Mouse (Mus musculus) embryonic facial prominence, embryonic 11.5 days (tissue): Measurements from ENCODE around the gene Dynlt1f. TPM values are rescaled to one million over a fixed set of nuclear protein-coding genes. Genes with fewer than 3 reads are reported as not detected.
"Not testable (repeated sequence)": the region's sequence is repeated elsewhere in the genome, so short reads cannot be mapped to it uniquely, and the experiment has no call there.

ENCODE experiments used
- ATAC-seq: fragments of 200-750 bp; cut with Nextera tagmentation; replicated peaks from 2 replicates; pipeline ENCODE4 v1.8.0; 2017; ENCODE audit warnings: low read depth; ENCODE audit not compliant: insufficient number of reproducible peaks, low FRiP score, low TSS enrichment
- DNase-seq: peaks from one replicate; pipeline ENCODE4 v3.0.0-alpha.2; 2015; ENCODE audit warnings: low spot score
- H3K27ac ChIP-seq: fragments of 300-500 bp; sonication (generic); replicated peaks from 2 replicates; pipeline ENCODE4 v1.5.1; 2014; ENCODE audit warnings: mild to moderate bottlenecking, low read depth, low read length, control low read depth
- H3K27me3 ChIP-seq: fragments of 300-500 bp; sonication (generic); 2 replicates; pipeline ENCODE4 v1.6.1; 2014; ENCODE audit warnings: mild to moderate bottlenecking, low read length, moderate library complexity, mixed read lengths; ENCODE audit not compliant: control insufficient read depth, insufficient read depth
- H3K36me3 ChIP-seq: fragments of 300-500 bp; sonication (generic); replicated peaks from 2 replicates; pipeline ENCODE4 v1.6.1; 2014; ENCODE audit warnings: low read depth, mild to moderate bottlenecking, low read length, moderate library complexity, mixed read lengths; ENCODE audit not compliant: control insufficient read depth, insufficient read depth
- H3K4me1 ChIP-seq: fragments of 300-500 bp; sonication (generic); 2 replicates; pipeline ENCODE4 v1.6.1; 2014; ENCODE audit warnings: low read length, mixed read lengths; ENCODE audit not compliant: control insufficient read depth, insufficient read depth
- H3K4me2 ChIP-seq: fragments of 300-500 bp; sonication (generic); 2 replicates; pipeline ENCODE4 v1.6.1; 2014; ENCODE audit warnings: low read depth, mild to moderate bottlenecking, control low read depth, low read length, moderate library complexity
- H3K4me3 ChIP-seq: fragments of 300-500 bp; sonication (generic); 2 replicates; pipeline ENCODE4 v1.5.1; 2014; ENCODE audit warnings: low read depth, low read length, control low read depth
- H3K9ac ChIP-seq: fragments of 300-500 bp; sonication (generic); replicated peaks from 2 replicates; pipeline ENCODE4 v1.6.1; 2014; ENCODE audit warnings: mild to moderate bottlenecking, control low read depth, low read length
- H3K9me3 ChIP-seq: fragments of 300-500 bp; sonication (generic); replicated peaks from 2 replicates; pipeline ENCODE4 v1.6.1; 2016; ENCODE audit warnings: mild to moderate bottlenecking, low read length, inconsistent platforms, mixed read lengths; ENCODE audit not compliant: control insufficient read depth
- WGBS: fragments of 180-500 bp; shearing (Covaris S2); extraction: QIAGEN DNeasy Blood & Tissue Kit; methylation state at CpG from one replicate; pipeline ENCODE4 v1.1.7; 2014; 5-methylcytosine and 5-hydroxymethylcytosine counted together
- polyA plus RNA-seq: library from polyadenylated mRNA; unstranded; fragments of >200 nt; fragmentation: Nextera tagmentation; extraction: Ambion mirVana; gene quantifications from 2 replicates; pipeline ENCODE4 v1.2.1, GENCODE M21; 2014

Gene Dynlt1f
- polyA plus RNA-seq: 308 and 333 TPM in 2 replicates

DNA sequence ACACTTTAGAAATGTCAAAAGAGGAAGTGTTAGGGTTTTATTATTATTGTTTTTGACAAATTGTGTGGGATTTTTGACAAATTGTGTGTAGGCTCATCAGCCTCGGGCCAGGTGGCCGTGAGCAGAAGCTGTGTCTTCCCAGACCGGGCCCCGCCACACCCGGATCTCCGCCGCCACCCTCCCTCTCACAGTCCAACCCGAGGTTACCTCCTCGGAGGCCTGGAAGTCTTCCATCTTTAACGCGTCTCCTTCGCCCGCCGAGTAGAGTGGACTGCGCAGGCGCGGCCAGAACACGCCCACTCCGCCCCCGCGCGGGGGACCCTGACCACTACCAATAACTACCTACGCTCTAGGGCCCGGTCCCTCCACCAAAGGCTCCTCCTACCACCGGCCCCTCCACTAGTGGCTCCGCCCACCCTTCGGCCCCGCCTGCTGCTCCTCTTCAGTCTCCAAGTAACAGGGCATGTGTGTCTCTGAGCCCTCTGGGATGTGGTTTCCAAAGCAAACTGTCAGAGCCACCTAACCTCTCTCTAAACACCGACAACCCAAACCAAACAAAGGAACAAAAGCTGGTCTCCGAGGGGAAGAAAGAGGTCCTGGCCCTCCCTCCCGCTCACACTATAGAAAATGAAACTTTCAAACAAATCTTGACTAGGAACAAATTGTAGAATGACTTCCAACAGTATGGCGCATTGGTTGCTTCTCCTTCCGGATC lies at the start of gene Dynlt1f:
Gene Dynlt1f (minus strand): TSS at position 334 of the 715 bp plus-strand sequence.
- Histone ChIP-seq H3K9ac (peak within 1 kb of the TSS; percentile 60), H3K4me3 (peak within 1 kb of the TSS; percentile 43), H3K4me2 (peak within 1 kb of the TSS; percentile 27)
- H3K27me3 ChIP-seq, H3K36me3 ChIP-seq, H3K4me1 ChIP-seq, H3K9me3 ChIP-seq, H3K27ac ChIP-seq: not testable (repeated sequence)
- DNase-seq: peak; percentile 1
- WGBS: 3% methylated on average over 21 of the region's 33 CpGs
- peak; percentile 95 for ATAC-seq

DNA sequence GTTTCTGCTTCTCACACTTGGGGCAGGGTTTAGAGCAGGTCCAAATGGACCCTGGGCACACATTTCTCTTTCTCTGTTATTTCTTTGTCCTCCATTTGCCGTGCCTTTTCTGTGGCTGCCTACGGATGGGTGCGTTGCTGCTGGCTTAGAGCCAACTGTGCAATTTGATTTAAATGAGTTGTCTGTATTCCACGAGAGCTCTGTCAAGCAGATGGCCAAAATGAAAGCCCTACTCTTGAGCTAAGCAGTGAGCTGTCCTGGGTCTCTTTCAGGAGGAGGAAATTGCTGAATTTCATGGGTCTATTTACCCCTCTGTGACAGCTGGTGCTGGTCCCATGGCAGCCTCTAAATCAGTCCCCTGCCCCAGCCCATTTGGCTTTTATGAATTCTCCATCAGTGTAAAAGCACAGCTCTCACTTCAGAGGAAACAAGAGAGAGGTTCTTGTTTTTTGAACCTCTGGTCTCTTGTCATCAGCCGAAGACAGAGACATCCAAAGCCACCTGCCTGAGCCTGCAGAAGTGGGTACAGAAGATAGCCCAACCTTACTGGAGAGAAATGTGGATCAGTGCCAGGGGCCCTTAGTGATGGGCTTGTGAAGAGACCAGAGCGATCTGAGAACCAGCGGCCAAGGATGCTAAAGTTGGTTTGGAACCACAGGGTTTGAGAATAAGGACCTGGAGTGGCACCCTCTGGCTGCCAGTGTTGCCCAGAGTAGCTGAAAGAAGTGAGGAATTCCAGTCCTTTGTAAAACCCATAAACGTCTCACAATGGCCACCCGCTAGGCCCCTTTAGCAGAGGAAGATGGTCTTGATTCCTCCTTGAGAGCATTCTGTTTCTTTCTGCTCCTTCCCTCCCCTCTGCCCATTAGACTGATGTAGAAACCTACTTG lies 47.9 kb upstream of the Dynlt1f start:
- peak; percentile 63 for ATAC-seq
- not testable (repeated sequence) for H3K4me3 ChIP-seq, H3K27ac ChIP-seq, H3K9me3 ChIP-seq, DNase-seq, H3K27me3 ChIP-seq, H3K9ac ChIP-seq, H3K36me3 ChIP-seq, H3K4me2 ChIP-seq, H3K4me1 ChIP-seq
- 61% methylated on average over 4 of the region's 9 CpGs for WGBS

DNA sequence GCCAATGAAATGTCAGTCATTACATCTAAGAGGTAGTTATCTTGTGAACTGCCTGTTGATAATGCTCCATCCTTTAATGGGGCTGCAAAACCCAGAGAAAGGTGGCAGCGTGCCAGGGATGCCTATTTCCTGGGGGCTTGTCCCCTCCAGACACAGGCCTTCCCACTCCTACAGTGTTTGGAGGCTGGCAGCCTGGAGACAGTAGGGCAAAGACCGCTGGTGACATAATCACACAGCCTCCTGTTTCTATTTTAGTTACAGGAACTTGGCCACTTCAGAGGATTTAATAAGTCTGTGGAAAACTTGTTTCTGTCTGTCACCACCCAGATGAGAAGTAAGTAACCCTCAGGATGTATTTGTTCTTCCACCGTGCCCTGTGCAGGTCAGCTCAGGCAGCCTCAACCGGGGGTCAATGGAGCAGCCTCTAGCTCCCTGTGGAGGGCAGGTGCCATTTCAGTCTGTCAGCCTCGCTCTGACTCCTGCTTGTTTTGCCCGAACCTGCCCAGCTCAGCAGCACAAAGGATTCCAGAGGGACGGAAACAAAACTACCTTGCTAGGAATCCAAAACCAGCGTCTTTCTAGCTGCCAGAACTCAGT lies 47.0 kb upstream of the Dynlt1f start:
- DNase-seq, H3K9ac ChIP-seq, H3K4me3 ChIP-seq, H3K9me3 ChIP-seq, H3K27me3 ChIP-seq, H3K4me2 ChIP-seq, H3K36me3 ChIP-seq, H3K4me1 ChIP-seq, H3K27ac ChIP-seq: not testable (repeated sequence)
- WGBS: 54% methylated on average over 2 of the region's 8 CpGs
- 0 out of 2 replicates have a peak, but pooled peaks have one; percentile 45 for ATAC-seq

DNA sequence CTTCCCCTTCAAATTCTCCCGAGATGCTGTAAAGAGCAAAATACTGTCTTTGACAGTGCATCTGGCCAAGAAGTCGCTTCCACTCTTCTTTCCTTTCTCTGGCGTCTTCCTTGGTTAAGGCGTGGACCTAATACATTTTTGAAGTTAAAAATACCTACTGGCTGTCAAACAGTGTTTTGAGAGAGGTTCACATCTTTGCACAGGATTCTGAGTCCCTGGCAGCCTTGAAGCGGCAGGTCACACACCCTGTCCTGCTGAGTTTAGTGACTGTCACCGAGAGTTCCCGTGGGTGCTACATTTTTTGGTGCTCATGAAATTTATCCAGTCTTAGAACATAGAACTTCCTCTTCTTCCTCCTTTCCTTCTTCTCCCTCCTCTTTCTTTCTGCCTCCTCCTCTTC lies 44.4 kb upstream of the Dynlt1f start:
- H3K4me2 ChIP-seq, H3K4me3 ChIP-seq, H3K9ac ChIP-seq, H3K4me1 ChIP-seq, H3K9me3 ChIP-seq, H3K27me3 ChIP-seq, DNase-seq, H3K36me3 ChIP-seq, H3K27ac ChIP-seq, ATAC-seq: not testable (repeated sequence)
- WGBS: 65% methylated on average over 3 of the region's 7 CpGs

DNA sequence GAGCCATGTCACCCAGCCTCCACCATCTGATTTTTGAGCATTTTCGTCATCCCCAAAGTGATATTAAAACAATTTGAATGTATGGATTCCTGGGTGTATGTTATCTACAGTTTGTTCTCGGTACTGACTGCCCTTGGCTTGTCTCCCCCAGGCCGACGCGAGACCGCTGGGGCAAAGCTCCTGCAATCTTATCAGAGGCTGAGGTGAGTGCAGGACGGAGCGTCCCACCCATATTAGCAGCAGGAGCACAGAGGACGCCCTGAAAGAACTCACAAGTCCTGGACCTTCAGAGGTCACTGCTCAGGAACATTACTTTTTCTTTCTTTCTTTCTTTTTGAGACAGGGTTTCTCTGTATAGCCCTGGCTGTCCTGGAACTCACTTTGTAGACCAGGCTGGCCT lies 43.8 kb upstream of the Dynlt1f start:
- WGBS: 94% methylated on average over 8 of the region's 9 CpGs
- not testable (repeated sequence) for ATAC-seq, DNase-seq

DNA sequence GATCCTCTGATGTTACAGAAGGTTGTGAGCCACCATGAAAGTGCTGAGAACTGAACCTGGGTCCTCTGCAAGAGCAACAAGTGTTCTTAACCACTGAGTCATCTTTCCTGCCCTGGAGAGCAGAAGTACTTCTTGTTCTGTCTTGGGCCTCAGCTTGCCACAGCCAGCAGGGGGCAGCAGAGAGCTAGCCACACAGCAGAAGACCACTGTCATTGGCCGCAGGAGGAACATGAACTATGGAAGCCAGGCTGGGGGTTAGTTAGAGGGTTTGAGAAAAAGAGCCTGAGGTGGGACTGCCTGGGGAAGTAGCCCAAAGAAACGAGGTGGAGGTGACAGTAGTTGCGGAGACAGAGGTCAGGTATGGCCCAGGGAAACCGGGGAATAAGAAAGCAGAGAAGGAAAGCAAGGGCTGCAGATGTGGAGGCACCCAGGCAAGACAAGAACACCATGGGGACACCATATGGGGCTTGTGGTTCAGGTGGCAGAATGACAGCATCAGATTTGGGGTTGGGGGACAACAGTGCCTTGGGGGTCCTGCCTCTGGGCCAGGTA lies 41.6 kb upstream of the Dynlt1f start:
- H3K9me3 ChIP-seq, H3K27ac ChIP-seq, H3K9ac ChIP-seq, H3K4me1 ChIP-seq, H3K4me2 ChIP-seq, H3K4me3 ChIP-seq, H3K27me3 ChIP-seq, H3K36me3 ChIP-seq: not testable (repeated sequence)
- WGBS: 35% methylated on average over 3 of the region's 4 CpGs
- peak; percentile 25 for DNase-seq
- ATAC-seq: 0 out of 2 replicates have a peak, but pooled peaks have one; percentile 61

More for the DNA sequence above, 43.8 kb upstream of the Dynlt1f start:
- H3K27ac ChIP-seq, H3K4me2 ChIP-seq, H3K9ac ChIP-seq, H3K27me3 ChIP-seq, H3K36me3 ChIP-seq, H3K9me3 ChIP-seq, H3K4me3 ChIP-seq, H3K4me1 ChIP-seq: not testable (repeated sequence)

DNA sequence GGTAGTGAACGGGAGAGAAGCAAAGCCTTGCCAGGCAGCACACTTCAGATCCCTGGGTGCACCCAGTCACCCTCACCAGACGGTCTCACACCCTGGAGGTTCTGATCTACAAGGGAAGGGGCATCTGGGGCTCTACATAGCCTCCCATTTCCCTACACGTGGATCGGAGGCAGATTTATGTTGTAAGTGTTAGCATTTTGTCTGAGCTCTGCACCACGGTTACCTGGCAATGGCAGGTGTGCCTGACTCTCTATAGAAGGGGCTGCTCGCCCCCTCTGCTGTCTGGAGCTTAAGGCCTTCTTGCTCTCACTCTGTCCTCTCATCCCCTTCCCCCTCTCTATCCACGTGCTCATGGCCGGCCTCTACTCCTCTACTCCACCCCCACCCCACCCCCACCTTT lies 40.8 kb upstream of the Dynlt1f start:
- not testable (repeated sequence) for H3K4me2 ChIP-seq, H3K27me3 ChIP-seq, DNase-seq, H3K36me3 ChIP-seq, H3K4me1 ChIP-seq, ATAC-seq, H3K9me3 ChIP-seq, H3K9ac ChIP-seq, H3K4me3 ChIP-seq, H3K27ac ChIP-seq
- WGBS: 54% methylated on average over 8 of the region's 8 CpGs
